Mouse (Mus musculus) G1E (cell line): ENCODE measurements around the gene Fuca2.
"Not testable (repeated sequence)": the region's sequence is repeated elsewhere in the genome, so short reads cannot be mapped to it uniquely, and the experiment has no call there.

Source experiments
- CTCF ChIP-seq: IDR thresholded peaks from 2 replicates; pipeline ENCODE4 v1.5.1; 2012; ENCODE audit warnings: low read depth, low read length, inconsistent platforms, mixed read lengths
- GATA2 ChIP-seq: IDR thresholded peaks from 2 replicates; pipeline ENCODE4 v1.6.1; 2012; ENCODE audit warnings: low read depth, low read length, inconsistent platforms, borderline replicate concordance
- POLR2AphosphoS5 ChIP-seq: IDR thresholded peaks from 2 replicates; pipeline ENCODE4 v1.6.1; 2012; ENCODE audit warnings: low read depth, low read length, inconsistent platforms; ENCODE audit not compliant: insufficient replicate concordance

GRCm38 (mm10) chr10:13501533-13501932, 2.2 kb downstream of the Fuca2 start:
- TF ChIP-seq CTCF, GATA2, POLR2AphosphoS5: not testable (repeated sequence)
